Mouse (Mus musculus) heart, postnatal 0 days (tissue): ENCODE results near the gene Shisa9. TPM values are rescaled to one million over a fixed set of nuclear protein-coding genes. Genes with fewer than 3 reads are reported as not detected.

Source experiments
- ATAC-seq: fragments of 200-750 bp; cut with Nextera tagmentation; 2 replicates; pipeline ENCODE4 v1.8.0; 2017; ENCODE audit warnings: low read depth, moderate number of reproducible peaks, moderate library complexity; ENCODE audit not compliant: insufficient read depth
- DNase-seq: peaks from one replicate; pipeline ENCODE4 v3.0.0-alpha.2; 2016; ENCODE audit warnings: low spot score
- H3K27ac ChIP-seq: fragments of 300-500 bp; sonication (generic); 2 replicates; pipeline ENCODE4 v1.5.1; 2014; ENCODE audit warnings: low read depth, mild to moderate bottlenecking
- H3K27me3 ChIP-seq: fragments of 300-500 bp; sonication (generic); 2 replicates; pipeline ENCODE4 v1.6.1; 2014; ENCODE audit warnings: low read length, mixed read lengths; ENCODE audit not compliant: control insufficient read depth, insufficient read depth
- H3K36me3 ChIP-seq: fragments of 300-500 bp; sonication (generic); replicated peaks from 2 replicates; pipeline ENCODE4 v1.6.1; 2014; ENCODE audit warnings: low read length, mixed read lengths; ENCODE audit not compliant: control insufficient read depth, insufficient read depth
- H3K4me1 ChIP-seq: fragments of 300-500 bp; sonication (generic); 2 replicates; pipeline ENCODE4 v1.6.1; 2014; ENCODE audit warnings: antibody characterized with exemption; ENCODE audit not compliant: control insufficient read depth, insufficient read depth
- H3K4me2 ChIP-seq: fragments of 300-500 bp; sonication (generic); 2 replicates; pipeline ENCODE4 v1.6.1; 2014; ENCODE audit warnings: low read depth, mild to moderate bottlenecking, low read length, moderate library complexity
- H3K4me3 ChIP-seq: fragments of 300-500 bp; sonication (generic); 2 replicates; pipeline ENCODE4 v1.5.1; 2014; ENCODE audit warnings: low read depth, low read length
- H3K9ac ChIP-seq: fragments of 300-500 bp; sonication (generic); replicated peaks from 2 replicates; pipeline ENCODE4 v1.6.1; 2014; ENCODE audit warnings: low read depth, low read length, mixed read lengths
- H3K9me3 ChIP-seq: fragments of 300-500 bp; sonication (generic); replicated peaks from 2 replicates; pipeline ENCODE4 v1.6.1; 2016; ENCODE audit warnings: low read length; ENCODE audit not compliant: control insufficient read depth
- CTCF ChIP-seq: IDR thresholded peaks from 2 replicates; pipeline ENCODE4 v1.5.1; 2016; ENCODE audit warnings: antibody characterized with exemption, control low read depth, low read depth
- EP300 ChIP-seq: IDR thresholded peaks from 2 replicates; pipeline ENCODE4 v1.6.1; 2016; ENCODE audit warnings: antibody characterized with exemption, low read depth
- WGBS: fragments of 180-500 bp; shearing (Covaris S2); extraction: QIAGEN DNeasy Blood & Tissue Kit; methylation state at CpG from one replicate; pipeline ENCODE4 v1.1.7; 2014; 5-methylcytosine and 5-hydroxymethylcytosine counted together
- polyA plus RNA-seq: library from polyadenylated mRNA; unstranded; fragments of >200 nt; fragmentation: Nextera tagmentation; extraction: Ambion mirVana; gene quantifications from 2 replicates; pipeline ENCODE4 v1.2.1, GENCODE M21; 2015
- total RNA-seq: library from RNA; depleted of rRNA; stranded (reverse); fragments of >200 nt; gene quantifications from 2 replicates; pipeline ENCODE4 v1.2.3, GENCODE M21; 2014; ENCODE audit warnings: low replicate concordance

The Shisa9 gene
- total and polyA plus RNA-seq, 2 experiments from 2014 or later: 0.10 TPM; not detected in 1

DNA sequence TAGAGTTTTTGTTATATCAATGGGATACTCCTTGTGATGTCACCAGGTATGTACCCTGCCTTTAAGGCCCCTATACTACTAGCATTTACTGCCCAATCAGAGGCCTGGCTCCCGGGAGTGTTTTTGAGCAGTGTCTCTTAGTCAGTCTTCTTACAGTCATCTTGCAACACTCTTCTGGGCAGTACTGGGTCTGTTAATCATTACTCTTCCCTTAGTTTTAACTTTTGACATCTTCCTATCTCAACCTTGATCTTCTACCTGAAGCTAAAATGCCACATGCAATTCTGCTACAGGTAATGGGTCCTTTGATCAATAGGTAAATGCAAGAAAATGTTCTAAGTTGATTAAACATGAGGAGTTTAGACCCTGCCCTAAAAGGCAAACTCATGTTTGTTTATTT lies 225.4 kb downstream of the Shisa9 start:
- H3K4me3 ChIP-seq: no peak overlapping the region
- no peak for DNase-seq
- no peaks in the 10 kb centered on the region for H3K4me1 ChIP-seq
- no peaks in the 10 kb centered on the region for H3K27me3 ChIP-seq
- 83% methylated on average over 1 of the region's 1 CpGs for WGBS
- no peak overlapping the region for H3K4me2 ChIP-seq
- no peaks in the 10 kb centered on the region for H3K9me3 ChIP-seq
- no peak for ATAC-seq
- TF ChIP-seq EP300 (no peak), CTCF (no peak)
- H3K9ac ChIP-seq: no peak overlapping the region
- no peak overlapping the region for H3K27ac ChIP-seq
- H3K36me3 ChIP-seq: no peaks in the 10 kb centered on the region

- 56% methylated on average over 2 of the region's 2 CpGs for WGBS
- H3K4me1 ChIP-seq: no peaks in the 10 kb centered on the region
Observed at GRCm38 (mm10) chr16:12209819-12210218, 225.9 kb downstream of the Shisa9 start.

DNA sequence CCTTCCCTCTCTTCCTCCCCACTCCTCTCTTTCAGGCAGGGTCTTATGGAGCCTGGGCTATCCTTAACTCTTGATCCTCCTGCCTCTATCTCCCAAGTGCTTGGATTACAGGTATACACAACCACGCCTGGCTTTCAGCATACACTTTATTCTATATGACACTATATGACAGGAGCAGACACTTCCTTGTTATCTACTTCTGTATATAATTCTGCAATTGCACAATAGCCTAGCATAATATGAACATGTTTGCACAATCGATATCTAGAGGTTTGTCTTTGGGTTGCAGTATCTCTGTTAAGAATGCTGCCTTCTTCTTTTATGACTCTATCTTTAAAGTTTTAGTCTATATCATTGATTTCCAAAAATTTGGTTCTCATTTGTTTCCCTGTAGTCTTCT lies 230.1 kb downstream of the Shisa9 start:
- Histone ChIP-seq H3K4me1 (no peaks in the 10 kb centered on the region), H3K4me2 (no peak overlapping the region), H3K27ac (no peak overlapping the region), H3K4me3 (no peak overlapping the region), H3K9ac (no peak overlapping the region), H3K27me3 (no peaks in the 10 kb centered on the region), H3K9me3 (no peaks in the 10 kb centered on the region), H3K36me3 (no peaks in the 10 kb centered on the region)
- no peak for TF ChIP-seq CTCF
- no peak for TF ChIP-seq EP300
- 86% methylated on average over 2 of the region's 2 CpGs for WGBS
- no peak for ATAC-seq
- no peak for DNase-seq

More at GRCm38 (mm10) chr16:12209819-12210218, 225.9 kb downstream of the Shisa9 start:
- no peak for TF ChIP-seq CTCF
- TF ChIP-seq EP300: no peak
- no peak for ATAC-seq
- no peak for DNase-seq
- Histone ChIP-seq H3K27me3 (no peaks in the 10 kb centered on the region), H3K9ac (no peak overlapping the region), H3K9me3 (no peaks in the 10 kb centered on the region), H3K4me3 (no peak overlapping the region), H3K4me2 (no peak overlapping the region), H3K27ac (no peak overlapping the region), H3K36me3 (no peaks in the 10 kb centered on the region)

DNA sequence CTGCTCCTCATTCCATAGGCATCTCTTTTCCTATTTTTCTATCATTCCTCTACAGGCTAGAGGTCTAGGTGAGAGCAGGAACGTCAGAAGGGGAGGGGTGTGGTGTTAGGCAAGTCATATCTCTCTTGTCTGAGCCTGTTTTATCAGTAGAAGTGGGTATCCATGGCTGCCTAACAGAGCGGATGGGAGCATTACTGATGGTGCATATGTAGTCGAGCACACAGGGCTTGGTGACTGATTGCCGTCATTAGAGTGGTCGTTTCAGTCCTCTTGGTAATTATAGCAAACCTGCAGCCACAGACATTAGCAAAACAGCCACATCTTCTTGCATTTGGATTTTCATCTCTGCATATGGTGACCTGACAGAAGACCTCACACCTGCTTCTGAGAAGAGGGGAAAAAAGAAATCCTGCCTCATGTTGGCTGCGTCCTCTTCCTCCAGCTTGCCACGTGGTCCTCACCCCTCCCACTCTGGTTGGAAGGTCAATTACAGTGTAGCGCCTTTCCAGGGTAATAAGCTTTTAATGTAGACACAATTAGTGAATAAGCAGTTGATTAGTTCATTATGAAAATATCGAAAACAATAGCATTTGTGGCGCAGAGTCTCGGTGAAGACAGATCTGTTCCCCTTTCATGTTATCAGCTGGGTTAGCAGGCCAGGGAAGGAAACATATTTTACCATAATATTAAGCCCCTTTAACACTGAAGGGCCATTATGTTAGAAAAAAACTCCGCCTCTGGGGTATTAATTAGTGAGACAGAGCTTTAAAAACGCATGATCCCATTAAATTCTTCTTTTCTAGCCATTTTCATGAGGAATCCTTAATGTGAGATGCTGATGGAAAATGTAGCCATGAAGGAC lies 233.6 kb downstream of the Shisa9 start:
- 70% methylated on average over 13 of the region's 13 CpGs for WGBS
- no peaks in the 10 kb centered on the region for H3K27me3 ChIP-seq
- TF ChIP-seq CTCF (no peak), EP300 (no peak)
- H3K4me1 ChIP-seq: no peaks in the 10 kb centered on the region
- H3K27ac ChIP-seq: no peak overlapping the region
- H3K9ac ChIP-seq: no peak overlapping the region
- H3K36me3 ChIP-seq: no peaks in the 10 kb centered on the region
- ATAC-seq (no peak), DNase-seq (no peak)
- H3K4me3 ChIP-seq: no peak overlapping the region
- H3K4me2 ChIP-seq: no peak overlapping the region
- no peaks in the 10 kb centered on the region for H3K9me3 ChIP-seq

GRCm38 (mm10) chr16:12218151-12218532 lies 234.2 kb downstream of the Shisa9 start:
- 76% methylated on average over 2 of the region's 2 CpGs for WGBS
- Histone ChIP-seq H3K4me3 (no peak overlapping the region), H3K4me2 (no peak overlapping the region), H3K4me1 (no peaks in the 10 kb centered on the region), H3K9ac (no peak overlapping the region), H3K36me3 (no peaks in the 10 kb centered on the region), H3K27me3 (no peaks in the 10 kb centered on the region), H3K27ac (no peak overlapping the region), H3K9me3 (no peaks in the 10 kb centered on the region)
- DNase-seq (no peak), ATAC-seq (no peak)
- TF ChIP-seq CTCF: no peak
- no peak for TF ChIP-seq EP300

- no peaks in the 10 kb centered on the region for H3K9me3 ChIP-seq
- H3K36me3 ChIP-seq: no peaks in the 10 kb centered on the region
- no peak for TF ChIP-seq CTCF
- TF ChIP-seq EP300: no peak
- H3K27ac ChIP-seq: no peak overlapping the region
- H3K27me3 ChIP-seq: no peaks in the 10 kb centered on the region
- DNase-seq: no peak
- WGBS: 74% methylated on average over 3 of the region's 3 CpGs
- no peak for ATAC-seq
- H3K4me2 ChIP-seq: no peak overlapping the region
- H3K4me1 ChIP-seq: no peaks in the 10 kb centered on the region
- no peak overlapping the region for H3K9ac ChIP-seq
- H3K4me3 ChIP-seq: no peak overlapping the region
Observed at GRCm38 (mm10) chr16:12219821-12220220, 235.9 kb downstream of the Shisa9 start.
